Mouse (Mus musculus): ENCODE measurements around the gene Krt73. TPM values are rescaled to one million over a fixed set of nuclear protein-coding genes. Genes with fewer than 3 reads are reported as not detected.
A peak's percentile ranks its signal among the peaks of the same experiment; 100 is the strongest.

Gene Krt73
- polyA plus RNA-seq (2015; fragmentation: Nextera tagmentation; extraction: Ambion mirVana), result not detected in 2 replicates

DNA sequence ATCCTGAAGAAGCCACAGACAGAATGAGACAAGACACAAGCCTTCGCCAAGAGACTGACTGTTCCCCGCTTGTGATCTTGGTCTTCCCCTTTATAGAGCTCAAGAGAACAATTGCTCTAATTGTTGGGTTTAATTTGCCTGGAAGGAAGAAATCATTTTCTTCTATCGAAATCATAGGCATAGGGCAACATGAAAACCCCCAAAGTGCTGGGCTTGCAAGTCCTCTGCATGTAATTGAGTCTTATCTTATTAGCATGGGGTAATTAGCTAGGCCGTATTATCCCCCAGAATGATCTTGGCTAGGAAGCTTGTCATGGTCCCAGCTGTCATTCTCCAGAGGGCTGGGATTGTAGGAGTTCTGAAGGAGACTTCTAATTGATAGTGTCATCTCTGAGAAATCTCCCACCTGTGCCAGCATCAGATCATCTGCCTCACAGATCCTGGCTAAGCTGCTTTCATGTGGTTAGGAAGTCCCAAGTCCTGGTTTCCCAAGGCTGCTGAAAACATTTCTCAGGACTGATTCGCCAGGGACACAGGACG, at the start of gene Krt73:
Gene Krt73 (minus strand): TSS at position 51 of the 540 bp plus-strand sequence.
- no peaks in the 10 kb centered on the region for H3K4me1 ChIP-seq (replicated peaks)
- H3K27me3 ChIP-seq, result peaks cover 5% of the 10 kb centered on the region; the same call in 1 of the 2 replicates
- no peaks in the 10 kb centered on the region for H3K36me3 ChIP-seq (replicated peaks)
- H3K9ac ChIP-seq, result no peak within 1 kb of the TSS
- no peak within 1 kb of the TSS for H3K4me2 ChIP-seq
- WGBS (ENCODE audit: insufficient replicate concordance), result 59% methylated on average over 6 of the region's 6 CpGs
- no peak for ATAC-seq (ENCODE audit: insufficient read depth)
- H3K4me3 ChIP-seq (replicated peaks), result no peak within 1 kb of the TSS
- no peak within 1 kb of the TSS for H3K27ac ChIP-seq (replicated peaks)
- H3K9me3 ChIP-seq (replicated peaks), result no peaks in the 10 kb centered on the region

- no peak within 1 kb of the TSS for H3K9ac ChIP-seq
- H3K27me3 ChIP-seq, result peaks cover 66% of the 10 kb centered on the region
- no peak within 1 kb of the TSS for H3K4me3 ChIP-seq (replicated peaks)
- no peak within 1 kb of the TSS for H3K27ac ChIP-seq (replicated peaks)
- WGBS (ENCODE audit: insufficient replicate concordance), result 61% methylated on average over 6 of the region's 6 CpGs
- no peaks in the 10 kb centered on the region for H3K9me3 ChIP-seq (replicated peaks)
- no peaks in the 10 kb centered on the region for H3K36me3 ChIP-seq (replicated peaks)
- H3K4me1 ChIP-seq (replicated peaks), result no peaks in the 10 kb centered on the region
- H3K4me2 ChIP-seq, result no peak within 1 kb of the TSS
- ATAC-seq (ENCODE audit: insufficient read depth), result no peak
Observed at GRCm38 (mm10) chr15:101850694-101851093, 48.5 kb upstream of the Krt73 start, which contains the start of gene Krt1. TSS of gene Krt1 (minus strand) at chr15:101850794.

GRCm38 (mm10) chr15:101845971-101846403, 43.8 kb upstream of the Krt73 start:
- Histone ChIP-seq H3K4me1 (replicated peaks) (no peaks in the 10 kb centered on the region), H3K36me3 (replicated peaks) (no peaks in the 10 kb centered on the region), H3K9me3 (replicated peaks) (no peaks in the 10 kb centered on the region), H3K27me3 (peaks cover 59% of the 10 kb centered on the region), H3K4me2 (peak overlapping the region; percentile 54), H3K9ac (no peak overlapping the region), H3K4me3 (replicated peaks) (peak overlapping the region; percentile 18; the same call in 1 of the 2 replicates), H3K27ac (replicated peaks) (no peak overlapping the region)
- ATAC-seq (ENCODE audit: insufficient read depth), result no peak
- 1% methylated on average over 37 of the region's 37 CpGs for WGBS (ENCODE audit: insufficient replicate concordance)

GRCm38 (mm10) chr15:101843192-101843591, 41.0 kb upstream of the Krt73 start:
- 46% methylated on average over 9 of the region's 9 CpGs for WGBS (ENCODE audit: insufficient replicate concordance)
- no peak for ATAC-seq (ENCODE audit: insufficient read depth)
- no peaks in the 10 kb centered on the region for H3K9me3 ChIP-seq (replicated peaks)

DNA sequence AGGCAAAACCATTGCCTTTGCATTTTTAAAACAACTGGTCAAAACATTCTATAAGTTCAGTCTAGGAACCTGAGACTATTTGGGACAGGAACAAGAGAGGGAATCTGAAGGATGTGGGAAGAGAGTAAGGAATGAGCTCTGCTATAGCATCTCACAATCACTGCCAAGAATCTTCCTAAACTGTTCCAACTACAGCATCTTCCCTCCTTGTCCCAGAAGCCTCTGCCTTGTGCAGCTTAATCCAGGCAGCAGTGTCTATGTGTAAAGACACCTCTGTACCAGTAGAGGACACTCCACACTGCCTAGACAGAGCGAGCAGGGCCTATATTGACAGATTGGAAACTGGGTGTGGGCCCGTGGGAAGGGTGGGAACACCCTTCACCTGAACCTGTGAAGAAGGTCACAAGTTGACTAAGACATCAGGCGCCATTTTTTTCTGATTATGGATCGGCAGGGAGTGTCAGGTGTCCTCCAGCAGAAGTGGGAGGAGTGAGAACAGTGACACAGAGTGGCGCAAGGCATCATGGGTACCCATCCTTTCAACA, 32.7 kb upstream of the Krt73 start:
- ATAC-seq (ENCODE audit: insufficient read depth), result no peak
- no peak overlapping the region for H3K27ac ChIP-seq (replicated peaks)
- WGBS (ENCODE audit: insufficient replicate concordance), result 45% methylated on average over 5 of the region's 5 CpGs

More at GRCm38 (mm10) chr15:101843192-101843591, 41.0 kb upstream of the Krt73 start:
- H3K4me2 ChIP-seq, result no peak overlapping the region
- no peaks in the 10 kb centered on the region for H3K4me1 ChIP-seq (replicated peaks)
- H3K4me3 ChIP-seq (replicated peaks), result no peak overlapping the region
- H3K27ac ChIP-seq (replicated peaks), result no peak overlapping the region
- H3K36me3 ChIP-seq (replicated peaks), result no peaks in the 10 kb centered on the region
- peaks cover 60% of the 10 kb centered on the region for H3K27me3 ChIP-seq
- H3K9ac ChIP-seq, result no peak overlapping the region

DNA sequence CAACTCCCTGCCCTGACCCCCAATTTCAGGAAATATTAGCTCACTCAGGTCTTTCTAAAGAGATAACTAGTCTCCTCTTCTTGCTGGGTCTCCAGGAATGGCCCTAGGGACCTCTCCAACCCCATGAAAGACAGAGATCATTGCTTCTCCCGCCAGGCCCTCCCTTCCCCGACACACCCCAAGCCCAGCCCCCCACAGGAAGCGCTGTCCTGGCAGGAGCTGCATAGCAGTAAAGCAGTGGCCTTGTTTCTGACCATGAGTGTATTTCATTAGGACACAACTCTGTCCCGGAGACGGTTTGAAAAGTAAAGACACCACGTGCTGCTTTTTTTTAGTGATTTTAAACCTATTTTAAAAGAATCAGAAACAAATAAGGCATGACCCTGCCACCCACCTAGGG, 31.0 kb upstream of the Krt73 start:
- 31% methylated on average over 6 of the region's 6 CpGs for WGBS (ENCODE audit: insufficient replicate concordance)
- H3K4me2 ChIP-seq, result no peak overlapping the region

More for the DNA sequence above, 32.7 kb upstream of the Krt73 start:
- Histone ChIP-seq H3K4me2 (no peak overlapping the region), H3K4me1 (replicated peaks) (no peaks in the 10 kb centered on the region), H3K9ac (no peak overlapping the region), H3K4me3 (replicated peaks) (no peak overlapping the region), H3K36me3 (replicated peaks) (no peaks in the 10 kb centered on the region), H3K9me3 (replicated peaks) (no peaks in the 10 kb centered on the region), H3K27me3 (peaks cover 15% of the 10 kb centered on the region; the same call in 1 of the 2 replicates)

DNA sequence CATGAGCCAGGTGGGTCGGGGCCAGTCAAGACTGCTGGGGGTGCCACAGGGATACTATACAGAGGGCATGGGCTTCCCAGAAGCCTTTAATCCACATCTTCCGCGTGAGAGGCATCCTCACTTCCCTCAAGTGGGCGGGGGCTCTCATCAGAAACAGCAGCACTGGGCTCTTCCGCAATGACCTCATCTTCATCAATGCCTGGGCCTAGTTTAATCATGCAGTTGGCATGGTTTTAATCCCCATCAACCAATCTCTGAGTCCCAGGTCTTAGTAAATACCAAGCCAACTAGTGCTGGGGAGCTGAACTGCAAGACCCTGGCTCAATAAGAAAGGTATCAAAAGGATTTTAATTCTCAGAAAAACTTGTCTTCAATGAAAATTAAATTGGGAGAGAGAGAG, 27.3 kb upstream of the Krt73 start:
- ATAC-seq (ENCODE audit: insufficient read depth), result no peak
- no peaks in the 10 kb centered on the region for H3K4me1 ChIP-seq (replicated peaks)
- no peak overlapping the region for H3K27ac ChIP-seq (replicated peaks)
- H3K9ac ChIP-seq, result no peak overlapping the region
- H3K4me2 ChIP-seq, result no peak overlapping the region
- H3K27me3 ChIP-seq, result no peaks in the 10 kb centered on the region
- H3K9me3 ChIP-seq (replicated peaks), result no peaks in the 10 kb centered on the region
- WGBS (ENCODE audit: insufficient replicate concordance), result 52% methylated on average over 5 of the region's 5 CpGs
- no peaks in the 10 kb centered on the region for H3K36me3 ChIP-seq (replicated peaks)
- no peak overlapping the region for H3K4me3 ChIP-seq (replicated peaks)

More for the DNA sequence above, 31.0 kb upstream of the Krt73 start:
- Histone ChIP-seq H3K27me3 (peaks cover 4% of the 10 kb centered on the region; the same call in 1 of the 2 replicates), H3K4me1 (replicated peaks) (no peaks in the 10 kb centered on the region), H3K27ac (replicated peaks) (no peak overlapping the region), H3K4me3 (replicated peaks) (no peak overlapping the region), H3K9me3 (replicated peaks) (no peaks in the 10 kb centered on the region), H3K36me3 (replicated peaks) (no peaks in the 10 kb centered on the region), H3K9ac (no peak overlapping the region)
- no peak for ATAC-seq (ENCODE audit: insufficient read depth)

DNA sequence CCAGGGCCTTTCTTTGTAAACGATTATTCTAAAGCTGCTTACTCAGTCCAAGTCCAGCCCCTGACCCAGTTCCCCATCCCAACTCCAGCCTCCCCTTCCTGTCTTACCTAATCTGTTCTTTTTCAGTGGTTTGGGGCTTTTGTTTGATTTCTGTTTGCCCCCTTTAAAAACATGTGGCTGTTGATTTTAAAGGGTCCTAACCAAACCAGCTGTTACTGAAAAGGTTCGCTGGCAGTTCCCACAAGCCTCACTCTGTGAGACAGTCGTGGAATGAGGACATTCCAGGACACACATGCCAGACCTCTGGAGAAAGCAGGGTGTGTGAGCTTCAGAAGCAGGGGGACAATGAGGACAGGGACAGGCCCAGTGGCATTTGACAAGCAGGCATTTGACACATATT, 19.6 kb upstream of the Krt73 start:
- no peak overlapping the region for H3K4me2 ChIP-seq
- no peaks in the 10 kb centered on the region for H3K4me1 ChIP-seq (replicated peaks)
- WGBS (ENCODE audit: insufficient replicate concordance), result 19% methylated on average over 3 of the region's 3 CpGs
- H3K27me3 ChIP-seq, result peaks cover 8% of the 10 kb centered on the region
- ATAC-seq (ENCODE audit: insufficient read depth), result no peak
- no peak overlapping the region for H3K27ac ChIP-seq (replicated peaks)
- H3K4me3 ChIP-seq (replicated peaks), result no peak overlapping the region
- H3K36me3 ChIP-seq (replicated peaks), result no peaks in the 10 kb centered on the region
- H3K9ac ChIP-seq, result no peak overlapping the region
- H3K9me3 ChIP-seq (replicated peaks), result no peaks in the 10 kb centered on the region

DNA sequence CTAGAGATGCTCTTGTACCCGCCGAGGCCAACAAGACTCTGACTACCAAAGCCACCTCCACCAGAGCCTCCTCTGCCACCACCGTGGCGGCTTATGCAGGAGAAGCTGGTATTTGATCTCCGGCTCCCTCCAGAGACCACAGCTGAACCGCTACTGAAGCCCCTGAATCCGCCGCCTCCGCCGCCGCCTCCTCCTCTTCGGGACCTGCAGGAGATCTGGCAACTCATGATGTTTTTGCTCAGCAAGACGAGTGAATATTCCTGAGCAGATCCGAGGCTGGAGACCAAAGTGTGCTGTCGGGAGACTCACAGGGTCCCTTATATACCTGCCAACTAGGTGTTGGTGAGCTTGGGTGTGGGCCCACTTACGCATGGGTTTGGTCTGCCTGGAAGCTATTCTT, 15.7 kb upstream of the Krt73 start, which contains the start of gene Krt2:
Gene Krt2 (minus strand): TSS at position 295 of the 400 bp plus-strand sequence.
- Histone ChIP-seq H3K4me2 (no peak within 1 kb of the TSS), H3K9ac (no peak within 1 kb of the TSS), H3K4me1 (replicated peaks) (no peaks in the 10 kb centered on the region), H3K27ac (replicated peaks) (no peak within 1 kb of the TSS), H3K27me3 (peaks cover 8% of the 10 kb centered on the region), H3K4me3 (replicated peaks) (no peak within 1 kb of the TSS), H3K36me3 (replicated peaks) (no peaks in the 10 kb centered on the region), H3K9me3 (replicated peaks) (no peaks in the 10 kb centered on the region)
- ATAC-seq (ENCODE audit: insufficient read depth), result no peak
- WGBS (ENCODE audit: insufficient replicate concordance), result 67% methylated on average over 16 of the region's 16 CpGs

DNA sequence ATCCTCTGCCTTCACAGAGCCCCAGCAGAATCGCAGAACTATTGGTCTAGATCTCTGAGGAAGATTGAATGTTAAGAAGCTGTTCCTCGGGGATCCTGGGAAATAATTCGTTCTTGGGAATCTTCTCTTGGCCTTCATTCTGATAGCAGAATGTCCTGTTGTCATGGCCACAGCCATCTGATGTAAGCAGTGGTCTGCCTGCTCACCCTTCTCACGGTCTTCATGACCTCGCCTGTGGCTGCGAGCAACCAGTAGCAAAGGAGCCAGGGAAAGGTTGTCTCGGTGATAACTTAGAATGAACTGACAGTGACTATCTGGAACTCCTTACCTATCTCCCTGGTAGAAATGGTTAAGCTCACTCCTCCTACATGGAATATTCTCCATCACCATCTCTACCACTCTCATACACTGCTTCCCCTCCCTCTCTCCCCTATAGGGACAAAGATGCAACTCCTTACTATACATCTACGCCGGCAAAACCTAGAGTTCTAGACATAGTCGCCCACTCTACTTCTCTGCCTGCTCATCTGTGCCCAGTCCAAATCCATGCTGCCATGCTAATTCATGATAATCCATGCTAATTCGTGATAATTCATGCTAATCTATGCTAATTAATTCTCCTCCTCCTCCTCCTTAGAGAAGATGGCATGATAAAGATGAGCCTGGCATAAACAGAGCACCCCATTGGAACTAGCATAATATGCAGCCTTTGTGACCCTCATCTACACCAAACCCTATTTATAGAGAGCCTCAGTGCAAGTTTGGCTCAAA, 1.1 kb upstream of the Krt73 start:
- WGBS (ENCODE audit: insufficient replicate concordance), result 61% methylated on average over 11 of the region's 11 CpGs
- H3K4me1 ChIP-seq (replicated peaks), result no peaks in the 10 kb centered on the region
- ATAC-seq (ENCODE audit: insufficient read depth), result no peak
- no peaks in the 10 kb centered on the region for H3K36me3 ChIP-seq (replicated peaks)
- H3K9ac ChIP-seq, result no peak overlapping the region
- no peak overlapping the region for H3K27ac ChIP-seq (replicated peaks)
- H3K4me3 ChIP-seq (replicated peaks), result no peak overlapping the region
- H3K9me3 ChIP-seq (replicated peaks), result no peaks in the 10 kb centered on the region
- H3K4me2 ChIP-seq, result no peak overlapping the region
- H3K27me3 ChIP-seq, result peaks cover 5% of the 10 kb centered on the region; the same call in 1 of the 2 replicates

DNA sequence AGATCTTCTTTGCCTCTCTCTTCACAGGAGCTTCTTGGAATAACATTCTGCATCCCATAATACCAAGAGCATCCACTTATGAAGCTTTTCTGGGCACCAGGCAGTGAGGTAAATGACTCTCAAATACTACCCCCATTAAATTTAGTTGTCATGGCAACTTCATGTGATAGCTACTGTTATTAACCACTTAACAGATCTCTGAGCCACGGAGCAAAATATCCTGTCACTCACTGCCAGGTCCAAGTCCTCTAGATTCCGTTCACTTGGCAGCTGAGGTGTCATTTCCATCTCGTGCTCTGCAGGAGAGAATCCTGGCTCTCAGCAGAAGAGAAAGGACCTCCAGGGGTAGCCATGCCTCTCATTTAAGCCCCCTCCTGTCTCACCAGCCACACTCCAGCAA, 11.3 kb downstream of the Krt73 start:
- H3K27me3 ChIP-seq, result no peaks in the 10 kb centered on the region
- no peaks in the 10 kb centered on the region for H3K9me3 ChIP-seq (replicated peaks)
- ATAC-seq (ENCODE audit: insufficient read depth), result no peak
- no peaks in the 10 kb centered on the region for H3K4me1 ChIP-seq (replicated peaks)
- H3K36me3 ChIP-seq (replicated peaks), result no peaks in the 10 kb centered on the region
- no peak overlapping the region for H3K27ac ChIP-seq (replicated peaks)
- WGBS (ENCODE audit: insufficient replicate concordance), result 12% methylated on average over 3 of the region's 3 CpGs
- no peak overlapping the region for H3K4me2 ChIP-seq
- H3K9ac ChIP-seq, result no peak overlapping the region
- H3K4me3 ChIP-seq (replicated peaks), result no peak overlapping the region

Measured in liver, embryonic 15.5 days (tissue).